Mouse (Mus musculus) colon, adult 2 months (tissue): ENCODE results near the gene Fam120c. TPM values are rescaled to one million over a fixed set of nuclear protein-coding genes. Genes with fewer than 3 reads are reported as not detected.

Experiments used
- polyA plus RNA-seq: library from polyadenylated mRNA; depleted of rRNA; stranded (reverse); fragments of >200 nt; gene quantifications from 2 replicates; pipeline ENCODE4 v1.2.3, GENCODE M21; 2012; rRNA removed

The Fam120c gene
- polyA plus RNA-seq, result 2.2 and 2.6 TPM in 2 replicates

GRCm38 (mm10) chrX:151343761-151344500 is at the start of gene Fam120c:
Gene Fam120c (plus strand): TSS chrX:151344175.

GRCm38 (mm10) chrX:151520458-151521322 is 176.7 kb downstream of the Fam120c start, which contains the start of gene Phf8:
Gene Phf8 (plus strand): TSS chrX:151520672.

Other genes starting within 250 kb of the Fam120c start
- gene Tsr2, start 247.6 kb upstream of the Fam120c start, polyA plus RNA-seq, result 1.4 and 2.4 TPM in 2 replicates
- 0.02 and 0.06 TPM in 2 replicates for gene Wnk3, start 146.1 kb upstream of the Fam120c start, polyA plus RNA-seq
- gene Phf8, start 176.5 kb downstream of the Fam120c start, polyA plus RNA-seq, result 5.4 and 5.5 TPM in 2 replicates